Mouse (Mus musculus) limb, embryonic 11.5 days (tissue): ENCODE data around the gene Gm4969. TPM values are rescaled to one million over a fixed set of nuclear protein-coding genes. Genes with fewer than 3 reads are reported as not detected.
"Not testable (repeated sequence)": the region's sequence is repeated elsewhere in the genome, so short reads cannot be mapped to it uniquely, and the experiment has no call there.

Source experiments
- ATAC-seq: fragments of 200-750 bp; cut with Nextera tagmentation; 2 replicates; pipeline ENCODE4 v1.8.0; 2017; ENCODE audit warnings: low read depth; ENCODE audit not compliant: insufficient number of reproducible peaks, low FRiP score, low TSS enrichment
- DNase-seq: peaks from one replicate; pipeline ENCODE4 v3.0.0-alpha.2; 2015; ENCODE audit warnings: low spot score
- H3K27ac ChIP-seq: fragments of 300-500 bp; sonication (generic); replicated peaks from 2 replicates; pipeline ENCODE4 v1.5.1; 2014; ENCODE audit warnings: low read depth, mild to moderate bottlenecking, low read length
- H3K27me3 ChIP-seq: fragments of 300-500 bp; sonication (generic); 2 replicates; pipeline ENCODE4 v1.6.1; 2014; ENCODE audit warnings: mild to moderate bottlenecking, low read length, mixed read lengths; ENCODE audit not compliant: control insufficient read depth, insufficient read depth
- H3K36me3 ChIP-seq: fragments of 300-500 bp; sonication (generic); 2 replicates; pipeline ENCODE4 v1.6.1; 2014; ENCODE audit warnings: mild to moderate bottlenecking, low read length, moderate library complexity, mixed read lengths; ENCODE audit not compliant: control insufficient read depth, insufficient read depth
- H3K4me1 ChIP-seq: fragments of 300-500 bp; sonication (generic); 2 replicates; pipeline ENCODE4 v1.6.1; 2014; ENCODE audit warnings: low read length, mixed read lengths; ENCODE audit not compliant: control insufficient read depth, insufficient read depth
- H3K4me2 ChIP-seq: fragments of 300-500 bp; sonication (generic); 2 replicates; pipeline ENCODE4 v1.6.1; 2014; ENCODE audit warnings: low read depth, mild to moderate bottlenecking, moderate library complexity; ENCODE audit not compliant: severe bottlenecking
- H3K4me3 ChIP-seq: fragments of 300-500 bp; sonication (generic); 2 replicates; pipeline ENCODE4 v1.5.1; 2014; ENCODE audit warnings: low read depth, low read length
- H3K9ac ChIP-seq: fragments of 300-500 bp; sonication (generic); 2 replicates; pipeline ENCODE4 v1.6.1; 2014; ENCODE audit warnings: mild to moderate bottlenecking, low read length
- H3K9me3 ChIP-seq: fragments of 300-500 bp; sonication (generic); 2 replicates; pipeline ENCODE4 v1.6.1; 2016; ENCODE audit warnings: low read length; ENCODE audit not compliant: control insufficient read depth
- WGBS: fragments of 180-500 bp; shearing (Covaris S2); extraction: QIAGEN DNeasy Blood & Tissue Kit; methylation state at CpG from one replicate; pipeline ENCODE4 v1.1.7; 2014; 5-methylcytosine and 5-hydroxymethylcytosine counted together
- polyA plus RNA-seq: library from polyadenylated mRNA; unstranded; fragments of >200 nt; fragmentation: Nextera tagmentation; extraction: Ambion mirVana; gene quantifications from 2 replicates; pipeline ENCODE4 v1.2.1, GENCODE M21; 2014

The Gm4969 gene
- polyA plus RNA-seq, 1 experiment from 2014 or later: 2.0 TPM

GRCm38 (mm10) chr7:19071024-19071423, 47.1 kb downstream of the Gm4969 start:
- not testable (repeated sequence) for H3K9ac ChIP-seq, H3K9me3 ChIP-seq, H3K27ac ChIP-seq, DNase-seq, ATAC-seq, H3K4me3 ChIP-seq, H3K36me3 ChIP-seq, H3K4me2 ChIP-seq, H3K4me1 ChIP-seq
- H3K27me3 ChIP-seq: peaks cover 15% of the 10 kb centered on the region
- 53% methylated on average over 3 of the region's 3 CpGs for WGBS

DNA sequence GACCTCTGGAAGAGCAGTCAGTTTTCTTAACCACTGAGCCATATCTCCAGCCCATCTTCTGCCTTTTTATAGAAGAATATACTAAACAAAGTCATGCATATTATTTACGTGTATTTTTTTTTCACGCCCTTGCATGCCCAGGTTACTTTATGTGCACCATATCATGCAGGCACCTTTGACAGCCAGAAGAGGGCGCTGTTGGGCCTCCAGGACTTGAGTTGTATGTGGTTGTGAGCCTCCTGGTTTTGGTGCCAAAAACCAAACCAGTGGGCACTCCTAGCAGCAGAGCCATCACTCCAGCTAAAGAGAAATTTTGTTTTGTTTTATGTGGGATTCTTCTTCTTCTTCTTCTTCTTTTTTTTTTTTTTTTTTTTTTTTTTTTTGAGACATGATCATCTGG, 48.7 kb downstream of the Gm4969 start:
- Histone ChIP-seq H3K4me2 (no peak overlapping the region), H3K27ac (no peak overlapping the region), H3K4me1 (no peaks in the 10 kb centered on the region), H3K36me3 (no peaks in the 10 kb centered on the region), H3K27me3 (peaks cover 31% of the 10 kb centered on the region), H3K4me3 (no peak overlapping the region), H3K9me3 (peaks cover 5% of the 10 kb centered on the region), H3K9ac (no peak overlapping the region)
- DNase-seq (no peak), ATAC-seq (no peak)
- WGBS: 46% methylated on average over 3 of the region's 3 CpGs

GRCm38 (mm10) chr7:19068707-19069106, 49.5 kb downstream of the Gm4969 start:
- DNase-seq (peak; percentile 88), ATAC-seq (no peak)
- no peak overlapping the region for H3K4me3 ChIP-seq
- peaks cover 5% of the 10 kb centered on the region for H3K9me3 ChIP-seq
- 11% methylated on average over 2 of the region's 2 CpGs for WGBS
- no peaks in the 10 kb centered on the region for H3K36me3 ChIP-seq
- no peaks in the 10 kb centered on the region for H3K4me1 ChIP-seq
- no peak overlapping the region for H3K9ac ChIP-seq
- peaks cover 36% of the 10 kb centered on the region for H3K27me3 ChIP-seq
- no peak overlapping the region for H3K27ac ChIP-seq
- H3K4me2 ChIP-seq: no peak overlapping the region

- Histone ChIP-seq H3K9ac (no peak overlapping the region), H3K27ac (no peak overlapping the region), H3K27me3 (peaks cover 36% of the 10 kb centered on the region), H3K4me2 (no peak overlapping the region), H3K9me3 (peaks cover 5% of the 10 kb centered on the region), H3K36me3 (no peaks in the 10 kb centered on the region), H3K4me3 (no peak overlapping the region), H3K4me1 (no peaks in the 10 kb centered on the region)
- WGBS: 61% methylated on average over 13 of the region's 14 CpGs
- DNase-seq: no peak
- no peak for ATAC-seq
Observed at GRCm38 (mm10) chr7:19067935-19068334, 50.2 kb downstream of the Gm4969 start.

DNA sequence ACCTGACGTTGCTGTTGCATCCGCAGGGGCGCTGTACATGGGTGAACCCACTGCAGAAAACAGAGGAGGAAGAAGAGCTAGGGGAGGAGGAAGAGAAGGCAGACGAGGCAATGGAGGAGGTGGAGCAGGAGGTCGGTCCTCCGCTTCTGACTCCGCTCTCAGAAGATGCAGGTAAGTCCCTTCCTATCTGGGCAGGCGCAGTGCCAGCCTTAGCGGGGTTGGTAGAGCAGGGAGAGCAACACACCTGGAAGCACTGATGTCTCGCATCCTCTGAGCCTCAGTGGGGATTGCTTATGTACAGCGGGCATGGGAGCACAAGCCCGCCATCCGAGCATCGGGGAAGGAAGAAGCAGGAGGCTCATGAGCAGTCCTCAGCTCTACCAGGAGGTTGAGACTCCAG, 51.1 kb downstream of the Gm4969 start:
- Histone ChIP-seq H3K9ac (no peak overlapping the region), H3K27me3 (peaks cover 36% of the 10 kb centered on the region), H3K27ac (no peak overlapping the region), H3K9me3 (peaks cover 5% of the 10 kb centered on the region), H3K4me2 (no peak overlapping the region), H3K36me3 (no peaks in the 10 kb centered on the region), H3K4me3 (no peak overlapping the region), H3K4me1 (no peaks in the 10 kb centered on the region)
- DNase-seq: no peak
- 42% methylated on average over 14 of the region's 14 CpGs for WGBS
- ATAC-seq: no peak

- Histone ChIP-seq H3K9ac (no peak overlapping the region), H3K4me3 (peak overlapping the region; percentile 14; the same call in 1 of the 2 replicates), H3K9me3 (peaks cover 5% of the 10 kb centered on the region), H3K27me3 (peaks cover 36% of the 10 kb centered on the region), H3K4me1 (no peaks in the 10 kb centered on the region), H3K27ac (no peak overlapping the region), H3K4me2 (0 out of 2 replicates have a peak overlapping the region, but pooled peaks have one; percentile 12), H3K36me3 (no peaks in the 10 kb centered on the region)
- 48% methylated on average over 13 of the region's 13 CpGs for WGBS
- ATAC-seq (no peak), DNase-seq (no peak)
Observed at GRCm38 (mm10) chr7:19065896-19066295, 52.3 kb downstream of the Gm4969 start.

DNA sequence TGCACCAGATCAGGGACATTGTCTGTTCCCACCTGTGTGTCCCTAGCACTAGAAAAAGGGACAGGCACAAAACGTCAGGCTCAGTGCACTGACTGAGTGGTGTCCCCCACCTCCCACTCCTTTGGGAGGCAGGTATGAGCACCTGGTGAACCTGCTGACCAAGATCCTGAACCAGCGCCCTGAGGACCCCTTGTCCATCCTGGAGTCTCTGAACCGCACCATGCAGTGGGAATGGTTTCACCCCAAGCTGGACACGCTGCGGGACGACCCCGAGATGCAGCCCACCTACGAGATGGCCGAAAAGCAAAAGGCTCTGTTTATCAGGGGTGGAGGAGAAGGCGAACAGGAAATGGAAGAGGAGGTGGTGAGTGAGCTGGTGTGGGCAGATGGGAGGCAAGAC, 60.8 kb downstream of the Gm4969 start:
- WGBS: 88% methylated on average over 10 of the region's 10 CpGs
- no peak for DNase-seq
- ATAC-seq: no peak
- no peaks in the 10 kb centered on the region for H3K4me1 ChIP-seq
- H3K9ac ChIP-seq: no peak overlapping the region
- H3K36me3 ChIP-seq: peaks cover 2% of the 10 kb centered on the region; the same call in 1 of the 2 replicates
- H3K9me3 ChIP-seq: no peaks in the 10 kb centered on the region; the same call in 1 of the 2 replicates
- H3K27me3 ChIP-seq: no peaks in the 10 kb centered on the region
- H3K4me2 ChIP-seq: no peak overlapping the region
- no peak overlapping the region for H3K4me3 ChIP-seq
- no peak overlapping the region for H3K27ac ChIP-seq

GRCm38 (mm10) chr7:19055108-19055507, 63.1 kb downstream of the Gm4969 start:
- Histone ChIP-seq H3K4me1 (no peaks in the 10 kb centered on the region), H3K27me3 (no peaks in the 10 kb centered on the region), H3K36me3 (peaks cover 11% of the 10 kb centered on the region), H3K4me3 (no peak overlapping the region), H3K27ac (no peak overlapping the region), H3K9ac (no peak overlapping the region), H3K9me3 (no peaks in the 10 kb centered on the region; the same call in 1 of the 2 replicates), H3K4me2 (no peak overlapping the region)
- WGBS: 88% methylated on average over 8 of the region's 8 CpGs
- no peak for DNase-seq
- ATAC-seq: no peak

- Histone ChIP-seq H3K9ac (no peak overlapping the region), H3K27me3 (no peaks in the 10 kb centered on the region), H3K9me3 (no peaks in the 10 kb centered on the region; the same call in 1 of the 2 replicates), H3K36me3 (peaks cover 11% of the 10 kb centered on the region), H3K27ac (no peak overlapping the region), H3K4me2 (peak overlapping the region; percentile 12; the same call in 1 of the 2 replicates), H3K4me3 (no peak overlapping the region), H3K4me1 (no peaks in the 10 kb centered on the region)
- ATAC-seq (peak; percentile 23; the same call in 1 of the 2 replicates), DNase-seq (no peak)
- WGBS: 72% methylated on average over 9 of the region's 9 CpGs
Observed at GRCm38 (mm10) chr7:19054777-19055076, 63.4 kb downstream of the Gm4969 start.
